Mouse (Mus musculus) lung, postnatal 0 days (tissue): ENCODE measurements around the gene Lgsn.

ENCODE experiments used
- CTCF ChIP-seq: IDR thresholded peaks from 2 replicates; pipeline ENCODE4 v1.5.1; 2016; ENCODE audit warnings: antibody characterized with exemption, mild to moderate bottlenecking
- EP300 ChIP-seq: IDR thresholded peaks from 2 replicates; pipeline ENCODE4 v1.6.1; 2016; ENCODE audit warnings: antibody characterized with exemption, mild to moderate bottlenecking, control low read depth

DNA sequence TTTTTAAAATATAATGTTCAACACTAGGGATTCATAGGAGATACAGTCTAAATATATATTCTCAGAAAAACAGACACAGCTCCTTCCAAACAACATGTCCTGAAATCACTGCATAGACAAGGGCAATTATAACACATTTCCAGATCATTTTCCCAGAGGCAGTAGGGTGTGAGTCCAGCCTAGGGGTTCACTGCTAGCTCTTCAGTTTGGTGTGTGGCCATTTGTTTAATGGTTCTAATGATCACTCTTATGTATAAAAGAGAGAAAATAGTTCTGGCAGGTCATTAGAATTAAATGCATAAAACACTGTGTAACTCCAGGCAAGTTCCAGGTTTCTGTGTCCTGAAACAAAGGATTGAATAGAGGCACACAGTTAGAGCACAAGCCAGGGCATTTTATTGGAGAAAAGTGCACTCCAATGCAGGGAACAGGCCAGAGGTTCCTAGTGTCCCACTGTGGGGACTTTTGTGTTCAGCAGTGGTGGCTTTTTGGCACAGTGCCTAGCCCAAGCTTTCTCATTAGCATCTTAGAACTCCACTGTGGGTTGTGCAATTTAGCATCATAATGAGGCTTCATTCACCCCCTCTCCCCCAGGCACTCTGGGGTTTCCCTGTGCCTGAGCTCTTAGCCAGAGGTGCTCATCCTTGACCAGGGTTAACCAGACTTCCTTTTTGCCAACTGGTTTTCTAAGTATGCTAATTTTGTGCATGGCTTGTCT lies 57.3 kb downstream of the Lgsn start:
- no peak for TF ChIP-seq CTCF
- no peak for TF ChIP-seq EP300
